Mouse (Mus musculus): ENCODE results near the gene Fbrsl1. TPM values are rescaled to one million over a fixed set of nuclear protein-coding genes. Genes with fewer than 3 reads are reported as not detected.

The Fbrsl1 gene
- polyA plus RNA-seq (2012; rRNA removed) = 59.1 and 96.9 TPM in 2 replicates

GRCm38 (mm10) chr5:110448436-110449134 lies at the start of gene Fbrsl1:
Gene Fbrsl1, minus strand, starts transcription at chr5:110448503.

GRCm38 (mm10) chr5:110344524-110344923 lies 103.8 kb downstream of the Fbrsl1 start, which contains the start of gene Lrcol1:
Gene Lrcol1, plus strand, starts transcription at chr5:110344730.

GRCm38 (mm10) chr5:110342648-110343284 lies 105.5 kb downstream of the Fbrsl1 start, which contains the start of gene P2rx2:
Gene P2rx2, minus strand, starts transcription at chr5:110343212.

Other genes with a start within 250 kb of the Fbrsl1 start
- gene Ankle2, start 217.5 kb downstream of the Fbrsl1 start, polyA plus RNA-seq (2012; rRNA removed) = 2.0 and 2.3 TPM in 2 replicates
- 8.7 and 9.6 TPM in 2 replicates for gene Pgam5, start 178.6 kb downstream of the Fbrsl1 start, polyA plus RNA-seq (2012; rRNA removed)
- 1.9 and 2.6 TPM in 2 replicates for gene Pxmp2, start 162.3 kb downstream of the Fbrsl1 start, polyA plus RNA-seq (2012; rRNA removed)
- gene Pole, start 162.2 kb downstream of the Fbrsl1 start, polyA plus RNA-seq (2012; rRNA removed) = 1.2 and 1.4 TPM in 2 replicates
- gene P2rx2, start 105.3 kb downstream of the Fbrsl1 start, polyA plus RNA-seq (2012; rRNA removed) = 0.82 and 0.91 TPM in 2 replicates
- gene Lrcol1, start 103.8 kb downstream of the Fbrsl1 start, polyA plus RNA-seq (2012; rRNA removed) = 0.13 TPM in 1 of 2 replicates, not detected in the other
- gene Galnt9, start 95.9 kb upstream of the Fbrsl1 start, polyA plus RNA-seq (2012; rRNA removed) = 0.16 and 0.29 TPM in 2 replicates
- 24.1 and 34.4 TPM in 2 replicates for gene Noc4l, start 204.9 kb upstream of the Fbrsl1 start, polyA plus RNA-seq (2012; rRNA removed)
- gene Ddx51, start 204.9 kb upstream of the Fbrsl1 start, polyA plus RNA-seq (2012; rRNA removed) = 4.5 and 5.0 TPM in 2 replicates

Data from stomach, adult 2 months (tissue).